Mouse (Mus musculus): ENCODE data around the gene Hist1h2ab. TPM values are rescaled to one million over a fixed set of nuclear protein-coding genes. Genes with fewer than 3 reads are reported as not detected.

The Hist1h2ab gene
- polyA plus RNA-seq, 1 experiment = 40.3 TPM

DNA sequence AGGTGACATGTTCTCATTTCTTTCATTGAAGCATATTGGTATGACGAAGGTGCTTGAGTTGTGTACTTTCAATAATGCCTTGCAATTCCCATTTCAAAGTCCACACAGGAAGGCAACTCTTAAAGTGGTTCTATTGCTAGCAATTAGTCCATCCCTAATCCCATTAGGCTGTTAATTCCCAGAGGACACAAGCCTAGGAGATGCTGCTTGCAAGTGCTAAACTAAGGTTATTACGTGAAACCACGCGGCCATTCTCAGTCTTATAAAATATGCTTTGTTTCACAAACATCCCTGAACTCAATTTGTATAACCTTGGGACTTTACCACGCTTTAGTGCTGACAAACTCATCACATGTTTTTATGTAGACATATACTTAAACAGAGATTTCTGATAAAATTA is 13.8 kb upstream of the Hist1h2ab start:
- no peaks in the 10 kb centered on the region for H3K27me3 ChIP-seq (ENCODE audit: control insufficient read depth, insufficient read depth, low read length)
- 94% methylated on average over 5 of the region's 5 CpGs for WGBS
- no peaks in the 10 kb centered on the region; the same call in 1 of the 2 replicates for H3K36me3 ChIP-seq (ENCODE audit: control insufficient read depth, insufficient read depth, low read length)
- DNase-seq (ENCODE audit: low read depth in 1 of 2, low spot score in 2 of 2) = no peak
- TF ChIP-seq POLR2A (IDR thresholded peaks at IDR 0.05; ENCODE audit: low read depth, low read length) (no peak), CTCF (IDR thresholded peaks at IDR 0.05; ENCODE audit: extremely low read depth, insufficient read depth, insufficient read length, insufficient replicate concordance) (no peak)
- H3K4me1 ChIP-seq (ENCODE audit: control insufficient read depth, insufficient read depth, insufficient read length) = no peaks in the 10 kb centered on the region
- H3K4me3 ChIP-seq (ENCODE audit: extremely low read depth, insufficient read depth, insufficient read length) = no peak overlapping the region
- H3K27ac ChIP-seq (ENCODE audit: insufficient read depth, low read length) = no peak overlapping the region

DNA sequence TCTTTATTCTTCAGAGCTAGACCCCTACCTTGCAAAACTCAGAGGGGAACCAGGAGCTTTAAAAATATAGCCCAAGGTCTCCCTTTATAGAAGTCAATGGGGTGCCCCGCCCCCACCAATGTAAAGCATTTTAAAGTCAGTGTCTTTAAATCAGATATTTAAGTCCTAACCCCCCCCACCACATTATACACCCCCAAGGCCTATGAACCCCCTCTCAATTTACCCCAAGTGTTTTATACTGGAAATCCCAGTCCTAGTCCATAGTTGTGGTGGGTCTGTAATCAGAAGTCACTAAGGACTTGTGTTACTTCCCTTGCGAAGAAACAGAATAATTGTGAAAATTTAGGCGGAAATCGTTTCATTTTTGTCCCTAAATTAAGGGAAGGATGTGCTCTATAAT is 12.9 kb upstream of the Hist1h2ab start:
- H3K4me3 ChIP-seq (ENCODE audit: extremely low read depth, insufficient read depth, insufficient read length) = 0 out of 2 replicates have a peak overlapping the region, but pooled peaks have one; percentile 67
- no peak for DNase-seq (ENCODE audit: low read depth in 1 of 2, low spot score in 2 of 2)
- H3K27ac ChIP-seq (ENCODE audit: insufficient read depth, low read length) = peak overlapping the region; percentile 98; the same call in 1 of the 2 replicates

GRCm38 (mm10) chr13:23738677-23739068 is 12.3 kb upstream of the Hist1h2ab start, which contains the start of gene Hist1h1c:
Gene Hist1h1c (plus strand): TSS chr13:23738808.
- peak; percentile 89 to 90 for DNase-seq (ENCODE audit: low read depth in 1 of 2, low spot score in 2 of 2)
- WGBS = under 1% methylated on average over 37 of the region's 38 CpGs
- no peaks in the 10 kb centered on the region; the same call in 1 of the 2 replicates for H3K36me3 ChIP-seq (ENCODE audit: control insufficient read depth, insufficient read depth, low read length)
- peak within 1 kb of the TSS; percentile 67 for H3K4me3 ChIP-seq (ENCODE audit: extremely low read depth, insufficient read depth, insufficient read length)
- no peaks in the 10 kb centered on the region for H3K4me1 ChIP-seq (ENCODE audit: control insufficient read depth, insufficient read depth, insufficient read length)
- TF ChIP-seq POLR2A (IDR thresholded peaks at IDR 0.05; ENCODE audit: low read depth, low read length) = peak; percentile 99
- no peak for TF ChIP-seq CTCF (IDR thresholded peaks at IDR 0.05; ENCODE audit: extremely low read depth, insufficient read depth, insufficient read length, insufficient replicate concordance)
- H3K27ac ChIP-seq (ENCODE audit: insufficient read depth, low read length) = peak within 1 kb of the TSS; percentile 98
- H3K27me3 ChIP-seq (ENCODE audit: control insufficient read depth, insufficient read depth, low read length) = no peaks in the 10 kb centered on the region

More for the DNA sequence above, 12.9 kb upstream of the Hist1h2ab start:
- WGBS = 29% methylated on average over 4 of the region's 4 CpGs
- no peaks in the 10 kb centered on the region for H3K4me1 ChIP-seq (ENCODE audit: control insufficient read depth, insufficient read depth, insufficient read length)
- H3K27me3 ChIP-seq (ENCODE audit: control insufficient read depth, insufficient read depth, low read length) = no peaks in the 10 kb centered on the region
- TF ChIP-seq POLR2A (IDR thresholded peaks at IDR 0.05; ENCODE audit: low read depth, low read length) (no peak), CTCF (IDR thresholded peaks at IDR 0.05; ENCODE audit: extremely low read depth, insufficient read depth, insufficient read length, insufficient replicate concordance) (no peak)
- H3K36me3 ChIP-seq (ENCODE audit: control insufficient read depth, insufficient read depth, low read length) = no peaks in the 10 kb centered on the region; the same call in 1 of the 2 replicates

- WGBS = under 1% methylated on average over 39 of the region's 39 CpGs
Observed at GRCm38 (mm10) chr13:23739069-23739921, 11.6 kb upstream of the Hist1h2ab start.

GRCm38 (mm10) chr13:23739922-23740252 is 11.0 kb upstream of the Hist1h2ab start:
- Histone ChIP-seq H3K4me3 (ENCODE audit: extremely low read depth, insufficient read depth, insufficient read length) (peak overlapping the region; percentile 67), H3K4me1 (ENCODE audit: control insufficient read depth, insufficient read depth, insufficient read length) (no peaks in the 10 kb centered on the region; the same call in 1 of the 2 replicates), H3K27me3 (ENCODE audit: control insufficient read depth, insufficient read depth, low read length) (no peaks in the 10 kb centered on the region), H3K36me3 (ENCODE audit: control insufficient read depth, insufficient read depth, low read length) (no peaks in the 10 kb centered on the region; the same call in 1 of the 2 replicates), H3K27ac (ENCODE audit: insufficient read depth, low read length) (peak overlapping the region; percentile 98)
- DNase-seq (ENCODE audit: low read depth in 1 of 2, low spot score in 2 of 2) = peak in 1 of 2 experiments; percentile 88
- WGBS = under 1% methylated on average over 14 of the region's 14 CpGs
- no peak for TF ChIP-seq CTCF (IDR thresholded peaks at IDR 0.05; ENCODE audit: extremely low read depth, insufficient read depth, insufficient read length, insufficient replicate concordance)
- peak; percentile 33 for TF ChIP-seq POLR2A (IDR thresholded peaks at IDR 0.05; ENCODE audit: low read depth, low read length)

More at GRCm38 (mm10) chr13:23739069-23739921, 11.6 kb upstream of the Hist1h2ab start:
- Histone ChIP-seq H3K36me3 (ENCODE audit: control insufficient read depth, insufficient read depth, low read length) (no peaks in the 10 kb centered on the region; the same call in 1 of the 2 replicates), H3K4me3 (ENCODE audit: extremely low read depth, insufficient read depth, insufficient read length) (peak overlapping the region; percentile 67), H3K4me1 (ENCODE audit: control insufficient read depth, insufficient read depth, insufficient read length) (no peaks in the 10 kb centered on the region), H3K27ac (ENCODE audit: insufficient read depth, low read length) (peak overlapping the region; percentile 98), H3K27me3 (ENCODE audit: control insufficient read depth, insufficient read depth, low read length) (no peaks in the 10 kb centered on the region)
- peak; percentile 90 to 91 for DNase-seq (ENCODE audit: low read depth in 1 of 2, low spot score in 2 of 2)
- no peak for TF ChIP-seq CTCF (IDR thresholded peaks at IDR 0.05; ENCODE audit: extremely low read depth, insufficient read depth, insufficient read length, insufficient replicate concordance)
- peak; percentile 89 for TF ChIP-seq POLR2A (IDR thresholded peaks at IDR 0.05; ENCODE audit: low read depth, low read length)

- H3K27ac ChIP-seq (ENCODE audit: insufficient read depth, low read length) = peak overlapping the region; percentile 98
- TF ChIP-seq CTCF (IDR thresholded peaks at IDR 0.05; ENCODE audit: extremely low read depth, insufficient read depth, insufficient read length, insufficient replicate concordance) (no peak), POLR2A (IDR thresholded peaks at IDR 0.05; ENCODE audit: low read depth, low read length) (no peak)
- H3K4me1 ChIP-seq (ENCODE audit: control insufficient read depth, insufficient read depth, insufficient read length) = no peaks in the 10 kb centered on the region; the same call in 1 of the 2 replicates
- 28% methylated on average over 13 of the region's 13 CpGs for WGBS
- H3K4me3 ChIP-seq (ENCODE audit: extremely low read depth, insufficient read depth, insufficient read length) = peak overlapping the region; percentile 67
- no peaks in the 10 kb centered on the region for H3K27me3 ChIP-seq (ENCODE audit: control insufficient read depth, insufficient read depth, low read length)
- H3K36me3 ChIP-seq (ENCODE audit: control insufficient read depth, insufficient read depth, low read length) = no peaks in the 10 kb centered on the region; the same call in 1 of the 2 replicates
- DNase-seq (ENCODE audit: low read depth in 1 of 2, low spot score in 2 of 2) = no peak
Observed at GRCm38 (mm10) chr13:23740256-23740840, 10.6 kb upstream of the Hist1h2ab start.
